Mouse (Mus musculus): ENCODE results near the gene Bahcc1. TPM values are rescaled to one million over a fixed set of nuclear protein-coding genes. Genes with fewer than 3 reads are reported as not detected.
A peak's percentile ranks its signal among the peaks of the same experiment; 100 is the strongest.

The Bahcc1 gene
- 14.5 and 14.8 TPM in 2 replicates for polyA plus RNA-seq (2015; fragmentation: Nextera tagmentation; extraction: Ambion mirVana)

GRCm38 (mm10) chr11:120232230-120233097, at the start of gene Bahcc1:
Gene Bahcc1, plus strand, starts transcription at chr11:120232947.
- WGBS = under 1% methylated on average over 36 of the region's 36 CpGs
- no peaks in the 10 kb centered on the region for H3K9me3 ChIP-seq (ENCODE audit: control insufficient read depth, low read length)
- ATAC-seq = peak; percentile 95

GRCm38 (mm10) chr11:120183180-120183579, 49.6 kb upstream of the Bahcc1 start:
- Histone ChIP-seq H3K4me1 (replicated peaks; ENCODE audit: control insufficient read depth, insufficient read depth, low read length) (peaks cover 30% of the 10 kb centered on the region), H3K4me3 (replicated peaks; ENCODE audit: low read length) (no peak overlapping the region), H3K27ac (ENCODE audit: low read length) (no peak overlapping the region), H3K4me2 (ENCODE audit: low read length) (no peak overlapping the region), H3K9ac (replicated peaks; ENCODE audit: low read depth, low read length) (no peak overlapping the region), H3K27me3 (replicated peaks; ENCODE audit: control insufficient read depth, insufficient read depth, low read length) (no peaks in the 10 kb centered on the region), H3K9me3 (ENCODE audit: control insufficient read depth, low read length) (no peaks in the 10 kb centered on the region), H3K36me3 (ENCODE audit: control insufficient read depth, insufficient read depth) (no peaks in the 10 kb centered on the region)
- 20% methylated on average over 1 of the region's 1 CpGs for WGBS
- no peak for ATAC-seq

More at GRCm38 (mm10) chr11:120232230-120233097, at the start of gene Bahcc1:
- Histone ChIP-seq H3K27ac (ENCODE audit: low read length) (peak within 1 kb of the TSS; percentile 95), H3K4me1 (replicated peaks; ENCODE audit: control insufficient read depth, insufficient read depth, low read length) (peaks cover 31% of the 10 kb centered on the region), H3K9ac (replicated peaks; ENCODE audit: low read depth, low read length) (peak within 1 kb of the TSS; percentile 100), H3K4me3 (replicated peaks; ENCODE audit: low read length) (peak within 1 kb of the TSS; percentile 91), H3K27me3 (replicated peaks; ENCODE audit: control insufficient read depth, insufficient read depth, low read length) (no peaks in the 10 kb centered on the region), H3K36me3 (ENCODE audit: control insufficient read depth, insufficient read depth) (no peaks in the 10 kb centered on the region), H3K4me2 (ENCODE audit: low read length) (peak within 1 kb of the TSS; percentile 97)

- Histone ChIP-seq H3K4me3 (replicated peaks; ENCODE audit: low read length) (no peak overlapping the region), H3K36me3 (ENCODE audit: control insufficient read depth, insufficient read depth) (no peaks in the 10 kb centered on the region), H3K9me3 (ENCODE audit: control insufficient read depth, low read length) (no peaks in the 10 kb centered on the region), H3K4me2 (ENCODE audit: low read length) (no peak overlapping the region), H3K27ac (ENCODE audit: low read length) (no peak overlapping the region), H3K9ac (replicated peaks; ENCODE audit: low read depth, low read length) (no peak overlapping the region), H3K27me3 (replicated peaks; ENCODE audit: control insufficient read depth, insufficient read depth, low read length) (no peaks in the 10 kb centered on the region), H3K4me1 (replicated peaks; ENCODE audit: control insufficient read depth, insufficient read depth, low read length) (peaks cover 30% of the 10 kb centered on the region)
- WGBS = 43% methylated on average over 11 of the region's 11 CpGs
- ATAC-seq = no peak
Observed at GRCm38 (mm10) chr11:120183708-120184107, 49.0 kb upstream of the Bahcc1 start.

GRCm38 (mm10) chr11:120184371-120185315, 48.1 kb upstream of the Bahcc1 start:
- H3K4me1 ChIP-seq (replicated peaks; ENCODE audit: control insufficient read depth, insufficient read depth, low read length) = peaks cover 30% of the 10 kb centered on the region
- H3K4me3 ChIP-seq (replicated peaks; ENCODE audit: low read length) = peak overlapping the region; percentile 77
- 10% methylated on average over 16 of the region's 16 CpGs for WGBS
- no peaks in the 10 kb centered on the region for H3K36me3 ChIP-seq (ENCODE audit: control insufficient read depth, insufficient read depth)
- no peaks in the 10 kb centered on the region for H3K9me3 ChIP-seq (ENCODE audit: control insufficient read depth, low read length)
- H3K27me3 ChIP-seq (replicated peaks; ENCODE audit: control insufficient read depth, insufficient read depth, low read length) = no peaks in the 10 kb centered on the region
- no peak for ATAC-seq
- peak overlapping the region; percentile 92 for H3K9ac ChIP-seq (replicated peaks; ENCODE audit: low read depth, low read length)
- H3K4me2 ChIP-seq (ENCODE audit: low read length) = peak overlapping the region; percentile 92
- peak overlapping the region; percentile 63 for H3K27ac ChIP-seq (ENCODE audit: low read length)

GRCm38 (mm10) chr11:120185316-120186141, 47.2 kb upstream of the Bahcc1 start:
- 1% methylated on average over 54 of the region's 54 CpGs for WGBS
- H3K9me3 ChIP-seq (ENCODE audit: control insufficient read depth, low read length) = no peaks in the 10 kb centered on the region
- peaks cover 34% of the 10 kb centered on the region for H3K4me1 ChIP-seq (replicated peaks; ENCODE audit: control insufficient read depth, insufficient read depth, low read length)
- H3K27me3 ChIP-seq (replicated peaks; ENCODE audit: control insufficient read depth, insufficient read depth, low read length) = no peaks in the 10 kb centered on the region
- peak overlapping the region; percentile 92 for H3K4me2 ChIP-seq (ENCODE audit: low read length)
- H3K27ac ChIP-seq (ENCODE audit: low read length) = peak overlapping the region; percentile 63
- peak overlapping the region; percentile 77 for H3K4me3 ChIP-seq (replicated peaks; ENCODE audit: low read length)
- H3K36me3 ChIP-seq (ENCODE audit: control insufficient read depth, insufficient read depth) = no peaks in the 10 kb centered on the region
- no peak for ATAC-seq
- H3K9ac ChIP-seq (replicated peaks; ENCODE audit: low read depth, low read length) = peak overlapping the region; percentile 92

GRCm38 (mm10) chr11:120186145-120186740, 46.5 kb upstream of the Bahcc1 start:
- Histone ChIP-seq H3K9me3 (ENCODE audit: control insufficient read depth, low read length) (no peaks in the 10 kb centered on the region), H3K4me3 (replicated peaks; ENCODE audit: low read length) (peak overlapping the region; percentile 77), H3K9ac (replicated peaks; ENCODE audit: low read depth, low read length) (peak overlapping the region; percentile 92), H3K27me3 (replicated peaks; ENCODE audit: control insufficient read depth, insufficient read depth, low read length) (no peaks in the 10 kb centered on the region), H3K36me3 (ENCODE audit: control insufficient read depth, insufficient read depth) (no peaks in the 10 kb centered on the region), H3K4me2 (ENCODE audit: low read length) (peak overlapping the region; percentile 92), H3K27ac (ENCODE audit: low read length) (peak overlapping the region; percentile 63), H3K4me1 (replicated peaks; ENCODE audit: control insufficient read depth, insufficient read depth, low read length) (peaks cover 35% of the 10 kb centered on the region)
- ATAC-seq = no peak
- 9% methylated on average over 18 of the region's 18 CpGs for WGBS

GRCm38 (mm10) chr11:120186821-120187235, 45.9 kb upstream of the Bahcc1 start:
- H3K9ac ChIP-seq (replicated peaks; ENCODE audit: low read depth, low read length) = peak overlapping the region; percentile 92
- H3K4me1 ChIP-seq (replicated peaks; ENCODE audit: control insufficient read depth, insufficient read depth, low read length) = peaks cover 35% of the 10 kb centered on the region
- H3K27ac ChIP-seq (ENCODE audit: low read length) = 0 out of 2 replicates have a peak overlapping the region, but pooled peaks have one; percentile 8
- H3K4me2 ChIP-seq (ENCODE audit: low read length) = peak overlapping the region; percentile 92
- under 1% methylated on average over 20 of the region's 20 CpGs for WGBS
- ATAC-seq = no peak
- H3K9me3 ChIP-seq (ENCODE audit: control insufficient read depth, low read length) = no peaks in the 10 kb centered on the region
- H3K27me3 ChIP-seq (replicated peaks; ENCODE audit: control insufficient read depth, insufficient read depth, low read length) = no peaks in the 10 kb centered on the region
- H3K4me3 ChIP-seq (replicated peaks; ENCODE audit: low read length) = peak overlapping the region; percentile 77
- H3K36me3 ChIP-seq (ENCODE audit: control insufficient read depth, insufficient read depth) = no peaks in the 10 kb centered on the region

Data from forebrain, embryonic 16.5 days (tissue).